Mouse (Mus musculus) MEL (cell line): Measurements from ENCODE around the gene Esr1. TPM values are rescaled to one million over a fixed set of nuclear protein-coding genes. Genes with fewer than 3 reads are reported as not detected.

Experiments
- DNase-seq: peaks from one replicate; pipeline ENCODE4 v3.0.0; 2011; ENCODE audit warnings: low read depth, low spot score
- H3K27ac ChIP-seq: 2 replicates; pipeline ENCODE4 v1.5.1; 2012; ENCODE audit warnings: low read depth, mild to moderate bottlenecking, control low read depth, low read length, moderate library complexity; ENCODE audit not compliant: control insufficient read depth
- H3K27me3 ChIP-seq, 2 experiments: fragments of 150-350 bp in 1 of 2; sonication (generic) in 1 of 2; 2 replicates each; pipeline ENCODE4 v1.6.1; 2012; ENCODE audit warnings: low read length in 2 of 2, mild to moderate bottlenecking in 2 of 2, improper control_type of control experiment in 1 of 2, moderate library complexity in 1 of 2; ENCODE audit not compliant: insufficient read depth in 2 of 2, control insufficient read depth in 1 of 2
- H3K36me3 ChIP-seq, 2 experiments: 2 replicates each; pipeline ENCODE4 v1.6.1; 2012 to 2014; ENCODE audit warnings: low read length in 2 of 2, improper control_type of control experiment in 1 of 2, inconsistent platforms in 1 of 2, mild to moderate bottlenecking in 1 of 2; ENCODE audit not compliant: insufficient read depth in 2 of 2, control insufficient read depth in 1 of 2
- H3K4me1 ChIP-seq, 2 experiments: fragments of 150-350 bp in 1 of 2; sonication (generic) in 1 of 2; 2 replicates each; pipeline ENCODE4 v1.6.1; 2012; ENCODE audit warnings: low read length in 2 of 2, improper control_type of control experiment in 1 of 2, mild to moderate bottlenecking in 1 of 2; ENCODE audit not compliant: insufficient read depth in 2 of 2, control insufficient read depth in 1 of 2
- H3K4me3 ChIP-seq, 2 experiments: fragments of 150-350 bp in 1 of 2; sonication (generic) in 1 of 2; 2 replicates each; pipeline ENCODE4 v1.5.1; 2012; ENCODE audit warnings: low read depth in 2 of 2, low read length in 2 of 2, mild to moderate bottlenecking in 2 of 2, moderate library complexity in 2 of 2, control low read depth in 1 of 2, improper control_type of control experiment in 1 of 2; ENCODE audit not compliant: control insufficient read depth in 1 of 2, insufficient read depth in 1 of 2
- H3K79me2 ChIP-seq: 2 replicates; pipeline ENCODE4 v1.6.1; 2012; ENCODE audit warnings: mild to moderate bottlenecking, low read length, moderate library complexity; ENCODE audit not compliant: control insufficient read depth, poor library complexity, insufficient read depth
- H3K9ac ChIP-seq: 2 replicates; pipeline ENCODE4 v1.6.1; 2012; ENCODE audit warnings: low read depth, mild to moderate bottlenecking, control low read depth, low read length, moderate library complexity; ENCODE audit not compliant: control insufficient read depth, poor library complexity, severe bottlenecking
- H3K9me3 ChIP-seq: fragments of 150-350 bp; sonication (generic); replicated peaks from 2 replicates; pipeline ENCODE4 v1.6.1; 2012; ENCODE audit warnings: mild to moderate bottlenecking, low read length, improper control_type of control experiment, moderate library complexity; ENCODE audit not compliant: insufficient read depth
- CTCF ChIP-seq, 3 experiments: IDR thresholded peaks in 2 of 3; conservative IDR thresholded peaks in 1 of 3; 2 replicates each; pipeline ENCODE4 v1.5.1; 2011 to 2012; ENCODE audit warnings: low read length in 3 of 3, low read depth in 2 of 3, mild to moderate bottlenecking in 2 of 3, improper control_type of control experiment in 1 of 3, inconsistent platforms in 1 of 3, mixed read lengths in 1 of 3, moderate library complexity in 1 of 3; ENCODE audit not compliant: control insufficient read depth in 1 of 3, insufficient read depth in 1 of 3, poor library complexity in 1 of 3, severe bottlenecking in 1 of 3
- E2F4 ChIP-seq: IDR thresholded peaks from 2 replicates; pipeline ENCODE4 v1.6.1; 2011; ENCODE audit warnings: low read depth, low read length, improper control_type of control experiment, borderline replicate concordance
- EP300 ChIP-seq, 2 experiments: IDR thresholded peaks; 2 replicates each; pipeline ENCODE4 v1.6.1; 2011; ENCODE audit warnings: improper control_type of control experiment in 2 of 2, low read length in 2 of 2, low read depth in 1 of 2, mild to moderate bottlenecking in 1 of 2
- ETS1 ChIP-seq: IDR thresholded peaks from 2 replicates; pipeline ENCODE4 v1.6.1; 2012; ENCODE audit warnings: low read depth, mild to moderate bottlenecking, inconsistent platforms, low read length, improper control_type of control experiment, moderate library complexity
- GABPA ChIP-seq: IDR thresholded peaks from 2 replicates; pipeline ENCODE4 v1.6.1; 2012; ENCODE audit warnings: low read depth, mild to moderate bottlenecking, inconsistent platforms, low read length, improper control_type of control experiment, moderate library complexity
- GATA1 ChIP-seq: IDR thresholded peaks from 2 replicates; pipeline ENCODE4 v1.6.1; 2011; ENCODE audit warnings: low read depth, low read length, improper control_type of control experiment
- HCFC1 ChIP-seq: IDR thresholded peaks from 2 replicates; pipeline ENCODE4 v1.6.1; 2012; ENCODE audit warnings: low read depth, mild to moderate bottlenecking, inconsistent platforms, low read length, improper control_type of control experiment, moderate library complexity
- JUND ChIP-seq: IDR thresholded peaks from 2 replicates; pipeline ENCODE4 v1.6.1; 2011; ENCODE audit warnings: low read depth, mild to moderate bottlenecking, improper control_type of control experiment, low read length
- KAT2A ChIP-seq: conservative IDR thresholded peaks from 2 replicates; pipeline ENCODE4 v1.6.1; 2012; ENCODE audit warnings: low read depth, low read length, improper control_type of control experiment, inconsistent platforms
- MAFK ChIP-seq: IDR thresholded peaks from 2 replicates; pipeline ENCODE4 v1.6.1; 2011; ENCODE audit warnings: low read depth, mild to moderate bottlenecking, low read length, improper control_type of control experiment, borderline replicate concordance
- MAZ ChIP-seq: IDR thresholded peaks from 2 replicates; pipeline ENCODE4 v1.6.1; 2012; ENCODE audit warnings: low read depth, mild to moderate bottlenecking, inconsistent platforms, low read length, improper control_type of control experiment
- MXI1 ChIP-seq: IDR thresholded peaks from 2 replicates; pipeline ENCODE4 v1.6.1; 2011; ENCODE audit warnings: mild to moderate bottlenecking, low read depth, low read length, improper control_type of control experiment
- MYB ChIP-seq: IDR thresholded peaks from 2 replicates; pipeline ENCODE4 v1.6.1; 2011; ENCODE audit warnings: mild to moderate bottlenecking, low read depth, low read length, improper control_type of control experiment
- NELFE ChIP-seq: IDR thresholded peaks from 2 replicates; pipeline ENCODE4 v1.6.1; 2011; ENCODE audit warnings: low read depth, low read length, improper control_type of control experiment
- POLR2A ChIP-seq, 2 experiments: IDR thresholded peaks; 2 replicates each; pipeline ENCODE4 v1.6.1; 2011 to 2012; ENCODE audit warnings: low read length in 2 of 2, mild to moderate bottlenecking in 2 of 2, control low read depth in 1 of 2, improper control_type of control experiment in 1 of 2, low read depth in 1 of 2, moderate library complexity in 1 of 2; ENCODE audit not compliant: control insufficient read depth in 1 of 2, insufficient read depth in 1 of 2, poor library complexity in 1 of 2
- POLR2AphosphoS2 ChIP-seq: IDR thresholded peaks from 2 replicates; pipeline ENCODE4 v1.6.1; 2011; ENCODE audit warnings: low read length, improper control_type of control experiment
- POLR2AphosphoS5 ChIP-seq: IDR thresholded peaks from 2 replicates; pipeline ENCODE4 v1.6.1; 2012; ENCODE audit warnings: low read depth, borderline replicate concordance, mild to moderate bottlenecking, inconsistent platforms, low read length, moderate library complexity, mixed read lengths
- RAD21 ChIP-seq: IDR thresholded peaks from 2 replicates; pipeline ENCODE4 v1.6.1; 2011; ENCODE audit warnings: mild to moderate bottlenecking, low read depth, low read length, improper control_type of control experiment
- SIN3A ChIP-seq: IDR thresholded peaks from 2 replicates; pipeline ENCODE4 v1.6.1; 2012; ENCODE audit warnings: low read length, improper control_type of control experiment, inconsistent platforms
- SMC3 ChIP-seq: IDR thresholded peaks from 2 replicates; pipeline ENCODE4 v1.6.1; 2011; ENCODE audit warnings: low read depth, low read length, improper control_type of control experiment
- TAL1 ChIP-seq: IDR thresholded peaks from 2 replicates; pipeline ENCODE4 v1.6.1; 2012; ENCODE audit warnings: mild to moderate bottlenecking, inconsistent platforms, low read length, moderate library complexity, mixed read lengths
- TBP ChIP-seq: IDR thresholded peaks from 2 replicates; pipeline ENCODE4 v1.8.0; 2011; ENCODE audit warnings: low read depth, low read length, improper control_type of control experiment
- TCF12 ChIP-seq: IDR thresholded peaks from 2 replicates; pipeline ENCODE4 v1.6.1; 2014; ENCODE audit warnings: low read depth, mild to moderate bottlenecking, inconsistent platforms, low read length, improper control_type of control experiment, moderate library complexity
- UBTF ChIP-seq: IDR thresholded peaks from 2 replicates; pipeline ENCODE4 v1.6.1; 2012; ENCODE audit warnings: low read depth, mild to moderate bottlenecking, inconsistent platforms, low read length, improper control_type of control experiment, moderate library complexity, borderline replicate concordance; ENCODE audit not compliant: insufficient read depth
- USF1 ChIP-seq: IDR thresholded peaks from 2 replicates; pipeline ENCODE4 v1.6.1; 2014; ENCODE audit warnings: low read depth, mild to moderate bottlenecking, inconsistent platforms, low read length, improper control_type of control experiment, moderate library complexity
- ZC3H11A ChIP-seq: IDR thresholded peaks from 2 replicates; pipeline ENCODE4 v1.6.1; 2012; ENCODE audit warnings: low read depth, mild to moderate bottlenecking, inconsistent platforms, low read length, improper control_type of control experiment
- ZKSCAN1 ChIP-seq: IDR thresholded peaks from 2 replicates; pipeline ENCODE4 v1.6.1; 2012; ENCODE audit warnings: low read depth, mild to moderate bottlenecking, inconsistent platforms, low read length, improper control_type of control experiment, moderate library complexity
- ZMIZ1 ChIP-seq: IDR thresholded peaks from 2 replicates; pipeline ENCODE4 v1.6.1; 2012; ENCODE audit warnings: low read depth, mild to moderate bottlenecking, inconsistent platforms, low read length, improper control_type of control experiment, moderate library complexity
- ZNF384 ChIP-seq: IDR thresholded peaks from 2 replicates; pipeline ENCODE4 v1.6.1; 2012; ENCODE audit warnings: low read depth, mild to moderate bottlenecking, inconsistent platforms, low read length, improper control_type of control experiment
- polyA plus RNA-seq, 2 experiments: library from polyadenylated mRNA; stranded (reverse) in 1 of 2; unstranded in 1 of 2; fragments of >175 nt in 1 of 2; fragments of >200 nt in 1 of 2; gene quantifications; 2 replicates each; pipeline versions ENCODE4 v1.2.1 to v1.2.4; 2012; ENCODE audit warnings: low replicate concordance in 2 of 2, low read depth in 1 of 2; ENCODE audit not compliant: insufficient read length in 2 of 2, insufficient read depth in 1 of 2, missing spikeins in 1 of 2
- total RNA-seq: library from RNA; depleted of rRNA; stranded (reverse); fragments of 300-350 nt; gene quantifications from 2 replicates; pipeline ENCODE4 v1.2.3, GENCODE M21; 2012

Esr1 gene
- total and polyA plus RNA-seq, 3 experiments = 0.65 to 0.69 TPM; not detected in 1

DNA sequence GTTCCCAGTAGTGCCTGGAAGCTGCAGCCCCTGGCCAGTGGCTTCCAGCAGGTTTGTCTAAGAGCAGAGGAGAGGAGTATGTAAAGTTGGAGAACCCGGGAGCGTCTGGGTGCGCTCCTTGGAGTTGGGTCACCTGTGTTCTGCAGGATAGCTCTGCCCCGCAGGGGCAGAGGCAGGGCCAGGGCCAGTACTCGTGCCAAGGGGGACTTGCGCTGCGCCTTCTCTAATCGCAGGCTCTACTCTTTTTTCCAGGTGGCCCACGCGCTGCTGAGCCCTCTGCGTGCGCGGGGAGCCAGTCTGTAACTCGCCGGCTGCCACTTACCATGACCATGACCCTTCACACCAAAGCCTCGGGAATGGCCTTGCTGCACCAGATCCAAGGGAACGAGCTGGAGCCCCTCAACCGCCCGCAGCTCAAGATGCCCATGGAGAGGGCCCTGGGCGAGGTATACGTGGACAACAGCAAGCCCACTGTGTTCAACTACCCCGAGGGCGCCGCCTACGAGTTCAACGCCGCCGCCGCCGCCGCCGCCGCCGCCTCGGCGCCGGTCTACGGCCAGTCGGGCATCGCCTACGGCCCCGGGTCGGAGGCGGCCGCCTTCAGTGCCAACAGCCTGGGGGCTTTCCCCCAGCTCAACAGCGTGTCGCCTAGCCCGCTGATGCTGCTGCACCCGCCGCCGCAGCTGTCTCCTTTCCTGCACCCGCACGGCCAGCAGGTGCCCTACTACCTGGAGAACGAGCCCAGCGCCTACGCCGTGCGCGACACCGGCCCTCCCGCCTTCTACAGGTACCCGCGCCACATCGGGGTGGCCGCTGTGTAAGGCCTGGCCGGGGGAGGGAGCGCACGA is 100.9 kb downstream of the Esr1 start:
- Histone ChIP-seq H3K9ac (no peak overlapping the region), H3K4me1 (no peaks in the 10 kb centered on the region), H3K27me3 (no peaks in the 10 kb centered on the region)
- no peak for TF ChIP-seq SMC3
- TF ChIP-seq POLR2AphosphoS2 = no peak
- no peak for TF ChIP-seq KAT2A
- no peak for TF ChIP-seq JUND
- TF ChIP-seq ZNF384 = no peak
- no peak for TF ChIP-seq TCF12
- no peak for TF ChIP-seq POLR2A (IDR thresholded peaks at IDR 0.05; ENCODE audit: control insufficient read depth in 1 of 2, insufficient read depth in 1 of 2, low read depth in 1 of 2, low read length in 2 of 2, poor library complexity in 1 of 2)
- no peak for TF ChIP-seq CTCF (IDR thresholded peaks at IDR 0.05 in 2 of 3, conservative IDR thresholded peaks at IDR 0.05 in 1 of 3; ENCODE audit: control insufficient read depth in 1 of 3, insufficient read depth in 1 of 3, low read depth in 2 of 3, low read length in 3 of 3, poor library complexity in 1 of 3, severe bottlenecking in 1 of 3)
- TF ChIP-seq MAFK = no peak
- TF ChIP-seq EP300 (IDR thresholded peaks at IDR 0.05; ENCODE audit: low read depth in 1 of 2, low read length in 2 of 2) = no peak
- TF ChIP-seq ZMIZ1 = no peak
- no peak for TF ChIP-seq ZC3H11A
- TF ChIP-seq NELFE = no peak
- no peak for TF ChIP-seq HCFC1
- no peak for TF ChIP-seq SIN3A
- no peak for TF ChIP-seq MYB
- TF ChIP-seq, all 39 proteins: peak for 0
- no peak for DNase-seq
- no peak overlapping the region for H3K27ac ChIP-seq
- no peak overlapping the region for H3K4me3 ChIP-seq
- H3K79me2 ChIP-seq = no peaks in the 10 kb centered on the region
- no peaks in the 10 kb centered on the region for H3K36me3 ChIP-seq
- H3K9me3 ChIP-seq = no peaks in the 10 kb centered on the region

- no peak overlapping the region for H3K4me3 ChIP-seq
- H3K9me3 ChIP-seq = no peaks in the 10 kb centered on the region
- H3K79me2 ChIP-seq = no peaks in the 10 kb centered on the region
- H3K9ac ChIP-seq = no peak overlapping the region
- TF ChIP-seq GATA1 (no peak), RAD21 (no peak), TBP (no peak), ZMIZ1 (no peak), POLR2AphosphoS5 (no peak), GABPA (no peak), ZKSCAN1 (no peak), USF1 (no peak), NELFE (no peak), CTCF (IDR thresholded peaks at IDR 0.05 in 2 of 3, conservative IDR thresholded peaks at IDR 0.05 in 1 of 3; ENCODE audit: control insufficient read depth in 1 of 3, insufficient read depth in 1 of 3, low read depth in 2 of 3, low read length in 3 of 3, poor library complexity in 1 of 3, severe bottlenecking in 1 of 3) (no peak), MXI1 (no peak), UBTF (no peak), TAL1 (no peak), KAT2A (no peak), ETS1 (no peak), MAZ (no peak), HCFC1 (no peak), E2F4 (no peak)
- no peaks in the 10 kb centered on the region for H3K27me3 ChIP-seq
- no peak for DNase-seq
- H3K36me3 ChIP-seq = no peaks in the 10 kb centered on the region
- no peak overlapping the region for H3K27ac ChIP-seq
- H3K4me1 ChIP-seq = no peaks in the 10 kb centered on the region
These were observed 102.0 kb downstream of the Esr1 start for GRCm38 (mm10) chr10:4713398-4713797.
